Mouse (Mus musculus) adrenal gland, postnatal 25 days (tissue): Measurements from ENCODE around the gene Bcl6. TPM values are rescaled to one million over a fixed set of nuclear protein-coding genes. Genes with fewer than 3 reads are reported as not detected.

Experiments used
- DNase-seq: peaks from one replicate; pipeline ENCODE4 v3.0.0; 2021; ENCODE audit warnings: mixed read lengths
- total RNA-seq: library from RNA; stranded (reverse); gene quantifications from 2 replicates; pipeline ENCODE4 v1.2.3, GENCODE M21; 2021

Gene Bcl6
- total RNA-seq, 1 experiment from 2014 or later, result 47.5 TPM

GRCm38 (mm10) chr16:23990161-23990970 lies 1.7 kb upstream of the Bcl6 start:
- DNase-seq, result no peak

GRCm38 (mm10) chr16:23989209-23990160 lies 833 bp upstream of the Bcl6 start:
- DNase-seq, result no peak

- DNase-seq, result no peak
Observed at GRCm38 (mm10) chr16:23988157-23988465, 541 bp downstream of the Bcl6 start.

GRCm38 (mm10) chr16:23987341-23988156 lies 1.1 kb downstream of the Bcl6 start:
- peak; percentile 60 for DNase-seq

GRCm38 (mm10) chr16:23986871-23987270 lies 1.8 kb downstream of the Bcl6 start:
- DNase-seq, result peak; percentile 39

DNA sequence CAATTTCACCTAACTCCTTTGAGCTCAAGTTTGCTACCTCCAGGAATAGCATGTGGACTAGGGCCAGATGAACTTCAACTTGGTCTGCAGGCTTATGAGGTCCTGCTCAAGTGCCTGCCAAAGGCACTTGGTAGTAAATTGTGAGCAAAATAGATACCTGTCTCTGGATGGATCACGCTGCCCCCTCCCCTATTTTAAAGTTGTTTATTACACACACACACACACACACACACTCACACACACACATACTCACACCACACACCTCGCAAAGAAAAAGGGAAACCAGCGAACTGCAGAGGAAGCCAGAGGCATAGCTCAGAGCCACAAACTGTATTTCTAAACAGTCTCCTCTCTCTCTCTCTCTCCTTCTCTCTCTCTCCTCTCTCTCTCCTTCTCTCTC lies 2.5 kb downstream of the Bcl6 start:
- no peak for DNase-seq

GRCm38 (mm10) chr16:23985467-23985861 lies 3.2 kb downstream of the Bcl6 start:
- DNase-seq, result peak; percentile 69

GRCm38 (mm10) chr16:23984760-23985466 lies 3.7 kb downstream of the Bcl6 start:
- peak; percentile 55 for DNase-seq

DNA sequence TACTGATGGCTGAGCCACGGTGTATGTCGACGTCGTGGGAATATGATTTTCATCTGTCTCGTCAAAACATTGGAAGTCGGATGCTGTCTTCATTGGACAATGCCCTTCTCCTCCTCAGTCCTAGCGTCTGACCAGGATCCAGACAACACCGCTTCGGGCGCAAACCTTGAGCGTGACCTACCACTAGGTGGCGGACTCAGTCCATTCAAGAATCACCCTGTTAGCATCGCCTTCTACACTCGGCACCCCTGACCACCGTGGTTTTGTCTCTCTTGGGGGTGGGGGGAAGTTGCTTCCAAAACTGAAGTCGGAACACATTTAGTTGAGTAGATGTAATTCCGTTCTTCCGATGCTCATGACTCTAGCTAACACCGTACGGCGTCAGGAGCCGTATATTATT lies 4.5 kb downstream of the Bcl6 start:
- peak; percentile 89 for DNase-seq

DNA sequence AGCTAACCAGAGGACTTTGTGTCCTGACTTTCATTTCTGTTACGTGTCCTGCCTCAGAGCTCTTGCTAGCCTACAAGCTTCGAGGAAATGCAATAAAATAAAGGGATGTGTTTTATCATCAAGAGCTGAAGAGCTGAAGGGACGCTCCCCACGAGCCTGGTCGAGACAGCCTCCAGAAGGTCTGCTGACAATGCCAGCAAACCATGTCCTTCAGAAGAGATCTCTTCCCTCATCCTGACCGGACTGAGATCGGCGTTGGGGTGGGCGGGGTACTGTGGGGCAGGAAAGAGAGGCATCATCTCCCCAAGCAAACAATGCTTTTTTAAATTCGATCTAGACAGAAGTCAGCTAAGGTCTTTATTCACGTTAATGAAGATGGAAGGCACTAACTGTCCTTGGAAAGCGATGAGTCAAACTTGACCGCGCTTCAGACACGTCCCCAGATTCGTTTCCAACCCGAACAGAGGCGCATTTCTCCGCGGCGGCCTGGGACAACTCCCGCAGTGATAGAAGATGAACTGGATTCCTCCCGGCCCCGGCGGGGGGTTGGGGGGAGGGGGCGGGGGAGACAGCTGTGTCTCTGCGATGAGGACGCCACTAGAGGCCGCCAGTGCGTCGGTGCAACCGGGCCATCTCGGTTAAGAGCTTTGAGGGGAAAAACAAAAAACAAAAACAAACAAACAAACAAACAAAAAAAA lies 5.6 kb downstream of the Bcl6 start:
- peak; percentile 88 for DNase-seq

- DNase-seq, result peak; percentile 77
Observed at GRCm38 (mm10) chr16:23981925-23982851, 6.5 kb downstream of the Bcl6 start.

DNA sequence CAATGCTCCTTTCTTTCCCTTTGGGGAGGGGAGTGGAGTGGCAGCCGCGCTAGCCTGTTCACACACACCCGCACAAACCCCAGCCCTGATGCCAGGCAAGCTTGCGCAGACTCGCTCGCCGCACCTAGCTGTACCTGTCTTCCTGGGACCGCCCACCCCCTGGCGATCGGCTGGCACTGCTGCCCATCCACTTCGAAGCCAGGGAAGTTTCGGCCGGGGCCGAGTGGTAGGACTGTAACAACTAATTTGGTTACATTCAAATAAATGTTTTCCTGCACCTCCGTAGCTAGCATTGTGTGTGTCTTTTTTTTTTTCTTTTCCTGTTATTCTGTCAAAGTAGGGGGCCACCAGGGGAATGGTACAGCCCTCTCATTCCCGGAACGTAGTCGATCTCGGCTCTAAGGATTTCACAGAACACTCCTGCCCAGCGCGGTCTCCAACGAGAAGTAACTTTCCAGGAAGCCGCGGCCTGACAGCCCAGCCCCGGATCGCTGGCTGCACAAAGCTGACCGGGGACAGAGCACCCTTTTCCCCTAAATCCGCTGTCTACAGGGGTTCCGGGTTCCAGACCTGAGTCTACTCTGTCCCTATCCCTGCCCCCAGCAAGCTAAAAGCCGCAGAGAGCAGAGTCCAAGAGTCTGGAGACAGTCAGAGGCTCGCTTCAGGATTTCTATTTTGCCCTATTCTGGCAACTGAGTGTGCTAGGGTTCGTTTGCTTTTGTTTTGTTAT lies 7.5 kb downstream of the Bcl6 start:
- DNase-seq, result peak; percentile 46

DNA sequence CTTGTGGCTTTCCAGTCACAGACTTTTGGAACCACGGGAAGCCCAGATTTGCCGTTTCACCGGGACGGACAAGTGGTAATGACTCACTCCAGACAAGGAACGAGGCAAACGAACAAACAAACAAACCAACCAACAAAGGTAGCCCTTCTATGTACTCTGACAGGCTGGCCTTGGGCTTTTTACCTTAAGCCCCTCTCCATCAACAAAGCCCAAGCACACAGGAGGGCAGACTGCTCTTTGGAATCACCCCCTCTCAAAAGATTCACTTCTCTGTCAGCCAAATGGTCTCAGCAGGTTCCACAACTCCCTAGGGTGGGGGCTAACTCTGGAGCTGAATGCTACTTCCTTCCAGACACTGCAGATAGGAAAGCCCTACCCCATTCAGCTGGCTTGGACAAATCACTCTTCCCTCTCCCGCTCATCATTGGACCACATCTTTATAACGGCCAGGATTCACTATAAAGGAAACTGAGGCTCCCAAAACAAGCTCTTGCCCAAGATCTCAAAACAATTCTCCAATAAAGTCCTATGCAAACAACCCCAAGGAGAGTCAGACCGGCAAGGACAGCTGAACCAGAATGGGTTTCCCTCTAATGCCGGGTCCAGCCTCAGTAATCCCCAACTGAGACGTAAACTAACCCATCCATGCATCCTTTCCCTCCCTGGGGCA lies 8.3 kb downstream of the Bcl6 start:
- DNase-seq, result no peak

DNA sequence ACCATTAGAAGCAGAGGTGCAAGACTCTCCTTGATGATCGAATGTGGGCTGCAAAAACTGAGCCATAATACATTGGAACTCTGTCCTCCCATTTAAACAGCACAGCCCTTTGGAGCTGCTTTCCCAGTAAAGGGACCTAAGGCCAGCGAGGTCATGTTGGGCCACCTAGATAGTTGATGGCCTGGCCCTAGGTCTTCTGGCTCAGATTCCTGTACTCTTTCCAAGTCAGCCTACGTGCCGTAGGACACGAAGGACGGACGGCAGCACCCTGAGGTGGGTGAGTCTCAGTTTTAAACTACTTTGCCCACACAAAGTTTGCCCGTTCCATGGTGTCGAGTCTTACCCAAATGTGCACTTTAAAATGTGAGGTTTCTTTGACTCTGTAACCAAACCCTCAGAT lies 9.2 kb downstream of the Bcl6 start:
- DNase-seq, result no peak

DNA sequence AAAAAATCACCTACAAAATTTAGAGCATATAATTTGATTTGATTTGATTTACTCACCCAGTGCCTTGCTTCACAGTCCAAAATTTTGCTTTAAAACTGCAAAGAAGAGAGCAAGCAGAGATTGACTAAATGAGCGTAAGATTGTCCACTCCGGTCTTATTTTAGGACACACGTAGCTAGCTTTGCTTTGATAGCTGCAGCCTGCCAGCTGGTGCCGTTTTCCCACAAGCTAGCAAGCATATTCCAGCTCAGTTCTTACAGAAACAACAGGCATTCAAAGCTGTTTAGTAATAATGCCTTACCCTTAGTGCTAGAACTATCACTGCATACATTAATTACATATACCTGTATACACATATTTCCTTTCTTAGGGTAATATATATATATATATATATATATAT lies 10.2 kb downstream of the Bcl6 start:
- DNase-seq, result no peak

DNA sequence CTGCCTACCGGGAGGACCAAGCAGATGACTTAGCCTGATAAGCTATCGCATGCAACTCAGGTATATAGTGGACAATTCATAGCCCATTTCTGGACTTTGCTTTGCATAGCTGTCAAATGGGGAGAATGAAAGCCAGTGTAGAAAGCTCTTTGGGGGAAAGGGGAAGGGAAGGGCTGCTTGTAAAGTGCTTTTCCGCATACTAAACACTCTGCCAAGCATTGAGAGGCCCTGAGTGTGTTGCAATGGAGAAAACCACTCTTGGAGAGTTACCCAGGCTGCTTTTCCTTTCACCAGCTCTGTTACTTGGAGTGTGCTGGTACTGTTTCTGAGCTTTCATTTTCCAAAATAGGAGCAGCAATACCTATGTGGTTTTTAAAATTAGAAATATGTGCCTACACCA lies 10.9 kb downstream of the Bcl6 start:
- no peak for DNase-seq

DNA sequence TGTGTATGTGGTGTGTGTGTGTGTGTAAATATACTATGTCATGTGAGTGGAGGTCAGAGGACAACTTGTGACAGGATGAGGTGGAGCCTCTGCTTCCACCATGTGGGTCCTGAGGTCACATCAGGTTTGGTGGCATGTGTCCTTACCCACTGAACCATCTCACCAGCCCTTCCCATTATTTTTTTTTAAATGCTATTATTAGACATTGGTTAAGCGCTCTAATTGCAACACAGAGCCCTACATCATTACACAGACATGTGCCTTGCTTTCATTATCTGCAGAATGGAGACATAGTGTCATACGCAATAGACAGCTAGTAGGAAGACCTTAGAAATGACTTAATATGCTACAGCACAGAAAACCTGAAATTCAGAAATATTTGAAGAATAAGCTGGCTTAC lies 12.5 kb downstream of the Bcl6 start:
- no peak for DNase-seq

DNA sequence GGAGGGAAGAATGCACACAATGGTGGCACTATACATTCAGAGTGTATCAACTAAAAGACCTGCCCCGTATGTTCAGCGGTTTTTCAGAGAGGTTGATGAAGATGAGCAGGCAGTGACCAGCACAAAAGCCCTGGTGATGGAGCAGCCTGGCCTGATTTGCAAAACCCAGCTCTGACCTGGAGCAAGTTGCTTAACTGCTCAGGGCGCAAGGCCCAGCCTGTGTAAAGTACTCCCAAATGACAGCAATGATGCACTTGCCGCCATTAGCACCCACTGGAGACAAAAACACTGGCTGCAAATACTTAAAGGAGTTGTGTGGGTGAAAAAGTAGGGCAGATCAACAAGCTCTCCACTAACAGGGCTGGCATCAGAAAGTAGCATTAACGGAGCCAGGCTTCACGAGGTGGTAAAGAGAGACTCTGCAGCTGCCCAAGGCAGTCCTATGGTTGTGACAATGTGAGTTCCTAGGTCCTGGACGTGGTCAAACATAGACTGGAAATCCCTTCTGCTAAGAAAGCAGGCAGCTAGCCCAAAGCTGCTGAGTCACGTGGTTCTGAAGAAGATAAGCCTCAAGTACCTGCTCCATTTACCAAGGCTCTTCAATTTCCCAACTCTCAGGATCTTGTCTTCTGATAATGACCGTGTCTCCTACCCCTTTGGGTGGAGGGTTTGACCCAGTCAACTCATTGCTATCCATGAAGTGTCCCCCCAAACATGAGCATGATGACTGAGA lies 14.9 kb downstream of the Bcl6 start:
- no peak for DNase-seq
